Mouse (Mus musculus): ENCODE measurements around the gene Clip3.

GRCm38 (mm10) chr7:30293795-30294194, 2.3 kb downstream of the Clip3 start:
- TF ChIP-seq CTCF (IDR thresholded peaks at IDR 0.05; ENCODE audit: borderline replicate concordance, extremely low read depth, insufficient read depth, insufficient read length) (no peak), POLR2A (IDR thresholded peaks at IDR 0.05; ENCODE audit: borderline replicate concordance, extremely low read depth, insufficient read depth, insufficient read length, poor library complexity, severe bottlenecking) (no peak)
